Mouse (Mus musculus): ENCODE data around the gene Ifi203.
"Not testable (repeated sequence)": the region's sequence is repeated elsewhere in the genome, so short reads cannot be mapped to it uniquely, and the experiment has no call there.

DNA sequence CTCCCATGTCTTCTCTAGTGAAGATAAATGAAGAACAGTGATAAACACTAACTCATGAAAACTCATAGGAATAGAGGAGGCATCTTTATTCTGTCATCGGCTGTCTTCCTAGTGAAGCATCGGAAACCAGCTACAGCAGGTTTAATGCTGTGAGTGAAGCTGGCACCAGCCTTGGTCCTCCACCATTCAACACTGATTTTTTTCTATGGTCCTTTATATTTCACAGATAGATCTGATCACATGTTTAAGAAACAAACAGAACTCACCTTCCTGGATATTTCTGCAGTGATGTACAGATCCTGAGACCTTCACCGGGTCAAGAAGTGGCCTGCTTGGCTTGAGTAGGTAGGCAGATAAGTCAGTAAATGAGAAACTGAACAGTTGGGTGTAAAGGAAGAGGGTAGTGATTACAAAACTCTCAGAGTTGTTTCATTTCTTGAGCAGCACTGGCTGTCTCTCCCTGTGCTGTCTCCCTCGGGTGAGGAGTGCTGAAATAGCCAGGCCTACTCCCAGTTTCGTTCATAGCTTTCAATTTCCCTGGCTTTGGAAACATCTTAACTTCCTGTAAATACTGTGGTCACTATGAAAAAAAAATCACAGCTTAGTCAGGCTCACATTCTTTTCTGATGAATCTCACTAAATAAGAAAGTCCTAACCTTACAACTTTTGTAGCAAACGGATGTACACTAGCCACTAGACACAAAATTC lies 29.8 kb downstream of the Ifi203 start, which contains the start of gene Ifi211:
- not testable (repeated sequence) for TF ChIP-seq POLR2A (IDR thresholded peaks at IDR 0.05; ENCODE audit: control insufficient read depth, low read depth, low read length); CTCF (IDR thresholded peaks at IDR 0.05; ENCODE audit: control insufficient read depth, insufficient read depth, insufficient replicate concordance, low read depth, low read length)

Measured in testis, adult 2 months (tissue).